Mouse (Mus musculus): ENCODE results near the gene Fkbp10.

Fkbp10 gene

GRCm38 (mm10) chr11:100457247-100457646 lies 41.8 kb downstream of the Fkbp10 start:
- in situ Hi-C loops (cut with MboI; ENCODE audit: unreplicated experiment in 2 of 2), result no loop called here

GRCm38 (mm10) chr11:100457711-100458110 lies 42.2 kb downstream of the Fkbp10 start:
- in situ Hi-C loops (cut with MboI; ENCODE audit: unreplicated experiment in 2 of 2), result no loop called here

DNA sequence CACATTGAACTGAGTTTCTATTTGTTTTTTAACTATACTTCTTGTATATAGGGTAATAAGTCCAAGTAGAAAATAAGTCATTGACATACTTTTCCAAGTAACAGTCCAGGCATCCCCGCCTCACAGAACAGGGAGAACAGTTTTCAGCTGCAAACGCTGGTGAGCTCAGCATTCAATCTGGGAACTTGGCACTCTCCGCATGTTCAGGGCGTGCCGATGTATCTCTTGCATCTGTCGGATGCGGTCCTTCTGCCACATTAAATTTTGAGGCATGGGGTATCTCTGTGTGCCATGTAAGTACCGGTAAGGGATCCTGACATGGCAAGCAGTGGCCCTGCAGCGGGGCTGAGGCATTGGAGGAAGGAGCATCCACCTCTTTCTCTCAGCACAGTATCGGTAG lies 47.2 kb downstream of the Fkbp10 start:
- in situ Hi-C loops (cut with MboI; ENCODE audit: unreplicated experiment in 2 of 2), result no loop called here

- in situ Hi-C loops (cut with MboI; ENCODE audit: unreplicated experiment in 2 of 2), result no loop called here
Measured at GRCm38 (mm10) chr11:100465229-100465792, 49.8 kb downstream of the Fkbp10 start.

DNA sequence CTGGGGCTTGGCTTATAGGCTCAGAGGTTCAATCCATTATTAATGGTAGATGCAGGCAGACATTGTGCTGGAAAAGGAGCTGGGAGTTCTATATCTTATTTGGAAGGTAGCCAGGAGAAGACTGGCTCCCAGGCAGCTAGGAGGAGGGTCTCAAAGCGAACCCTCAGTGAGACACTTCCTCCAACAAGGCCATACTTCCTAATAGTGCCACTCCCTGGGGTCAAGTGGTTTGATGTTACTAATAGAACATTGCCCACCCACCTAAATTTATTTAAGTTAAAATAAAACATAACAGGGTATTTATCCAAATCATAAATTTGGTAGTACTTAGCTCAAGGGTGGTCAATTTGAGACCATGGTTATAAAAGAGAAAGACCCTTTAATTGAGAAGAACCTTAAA lies 50.3 kb downstream of the Fkbp10 start:
- in situ Hi-C loops (cut with MboI; ENCODE audit: unreplicated experiment in 2 of 2), result no loop called here

- in situ Hi-C loops (cut with MboI; ENCODE audit: unreplicated experiment in 2 of 2), result no loop called here
Measured at GRCm38 (mm10) chr11:100471352-100472196, 56.1 kb downstream of the Fkbp10 start.

GRCm38 (mm10) chr11:100472197-100472934 lies 56.9 kb downstream of the Fkbp10 start, which contains the start of gene Klhl11:
Gene Klhl11 (minus strand): TSS chr11:100472741.
- in situ Hi-C loops (cut with MboI; ENCODE audit: unreplicated experiment in 2 of 2), result no loop called here

- in situ Hi-C loops (cut with MboI; ENCODE audit: unreplicated experiment in 2 of 2), result no loop called here
Measured at GRCm38 (mm10) chr11:100472935-100473295, 57.4 kb downstream of the Fkbp10 start.

All from v-Abl transformed pro-B cells (cell line).